Mouse (Mus musculus) embryonic facial prominence, embryonic 12.5 days (tissue): ENCODE results near the gene Eif2s2. TPM values are rescaled to one million over a fixed set of nuclear protein-coding genes. Genes with fewer than 3 reads are reported as not detected.

ENCODE experiments used
- ATAC-seq: fragments of 200-750 bp; cut with Nextera tagmentation; 2 replicates; pipeline ENCODE4 v1.8.0; 2017; ENCODE audit not compliant: insufficient number of reproducible peaks, insufficient read depth, low FRiP score, low TSS enrichment
- H3K27ac ChIP-seq: fragments of 300-500 bp; sonication (generic); 2 replicates; pipeline ENCODE4 v1.5.1; 2016; ENCODE audit warnings: mild to moderate bottlenecking
- H3K27me3 ChIP-seq: fragments of 300-500 bp; sonication (generic); 2 replicates; pipeline ENCODE4 v1.6.1; 2016; ENCODE audit warnings: mild to moderate bottlenecking, moderate library complexity
- H3K36me3 ChIP-seq: fragments of 300-500 bp; sonication (generic); 2 replicates; pipeline ENCODE4 v1.6.1; 2016; ENCODE audit warnings: mild to moderate bottlenecking
- H3K4me1 ChIP-seq: fragments of 300-500 bp; sonication (generic); 2 replicates; pipeline ENCODE4 v1.6.1; 2016
- H3K4me2 ChIP-seq: fragments of 300-500 bp; sonication (generic); replicated peaks from 2 replicates; pipeline ENCODE4 v1.6.1; 2016; ENCODE audit warnings: mild to moderate bottlenecking, moderate library complexity
- H3K4me3 ChIP-seq: fragments of 300-500 bp; sonication (generic); 2 replicates; pipeline ENCODE4 v1.5.1; 2016; ENCODE audit warnings: mild to moderate bottlenecking
- H3K9ac ChIP-seq: fragments of 300-500 bp; sonication (generic); 2 replicates; pipeline ENCODE4 v1.6.1; 2016; ENCODE audit warnings: mild to moderate bottlenecking, moderate library complexity
- H3K9me3 ChIP-seq: fragments of 300-500 bp; sonication (generic); 2 replicates; pipeline ENCODE4 v1.6.1; 2016; ENCODE audit warnings: mild to moderate bottlenecking, moderate library complexity
- WGBS: fragments of 180-500 bp; shearing (Covaris S2); methylation state at CpG from one replicate; pipeline ENCODE4 v1.1.7; 2016; 5-methylcytosine and 5-hydroxymethylcytosine counted together
- polyA plus RNA-seq: library from polyadenylated mRNA; unstranded; fragments of >200 nt; fragmentation: Nextera tagmentation; extraction: Ambion mirVana; gene quantifications from 2 replicates; pipeline ENCODE4 v1.2.1, GENCODE M21; 2016

Gene Eif2s2
- polyA plus RNA-seq, 1 experiment from 2014 or later, result 117 TPM

- Histone ChIP-seq H3K9me3 (no peaks in the 10 kb centered on the region), H3K4me3 (no peak overlapping the region), H3K27me3 (no peaks in the 10 kb centered on the region), H3K27ac (no peak overlapping the region), H3K9ac (no peak overlapping the region), H3K4me2 (no peak overlapping the region), H3K36me3 (peaks cover 59% of the 10 kb centered on the region), H3K4me1 (no peaks in the 10 kb centered on the region)
- WGBS, result 97% methylated on average over 2 of the region's 2 CpGs
- ATAC-seq, result no peak
These were observed 16.1 kb downstream of the Eif2s2 start for GRCm38 (mm10) chr2:154876621-154877020.

DNA sequence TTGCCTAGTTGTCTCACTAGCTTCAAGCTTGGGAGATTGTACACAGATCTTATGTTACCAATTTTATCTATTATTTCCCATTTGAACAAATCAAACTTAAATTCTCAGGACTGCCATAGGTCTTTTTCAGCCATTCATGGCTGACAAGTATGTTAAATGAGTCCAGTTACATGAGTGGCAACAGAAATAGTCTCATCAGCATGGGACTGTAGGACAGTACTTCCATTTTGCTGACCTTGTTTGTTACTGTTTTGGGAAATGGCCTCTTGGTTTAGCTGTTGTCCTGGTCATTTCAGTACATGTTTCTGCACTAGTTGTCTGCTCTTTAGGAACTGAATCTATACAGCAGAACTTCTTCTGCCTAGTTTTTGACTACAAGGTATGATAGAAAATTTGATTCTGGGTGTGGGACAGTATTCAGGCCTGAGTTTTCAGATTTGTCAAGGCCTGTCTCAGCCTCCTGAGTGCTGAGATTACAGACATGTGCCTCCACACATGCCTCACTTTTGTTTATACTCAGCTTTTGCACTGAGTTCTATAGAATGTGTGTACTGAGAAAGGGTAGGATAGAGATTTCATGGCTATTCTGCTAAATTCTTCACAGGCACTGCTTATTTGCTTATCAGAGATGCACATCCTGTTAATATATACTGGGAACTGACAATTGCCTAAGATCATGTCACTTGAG lies 22.6 kb downstream of the Eif2s2 start:
- peaks cover 76% of the 10 kb centered on the region for H3K36me3 ChIP-seq
- H3K27ac ChIP-seq, result no peak overlapping the region
- H3K4me3 ChIP-seq, result no peak overlapping the region
- no peaks in the 10 kb centered on the region for H3K4me1 ChIP-seq
- H3K9me3 ChIP-seq, result no peaks in the 10 kb centered on the region
- no peak overlapping the region for H3K9ac ChIP-seq
- H3K4me2 ChIP-seq, result no peak overlapping the region
- H3K27me3 ChIP-seq, result no peaks in the 10 kb centered on the region
- ATAC-seq, result no peak

GRCm38 (mm10) chr2:154868106-154868505 lies 24.6 kb downstream of the Eif2s2 start:
- no peak for ATAC-seq
- H3K36me3 ChIP-seq, result peaks cover 76% of the 10 kb centered on the region
- no peaks in the 10 kb centered on the region for H3K9me3 ChIP-seq
- no peaks in the 10 kb centered on the region for H3K4me1 ChIP-seq
- H3K27ac ChIP-seq, result no peak overlapping the region
- no peak overlapping the region for H3K4me3 ChIP-seq
- H3K9ac ChIP-seq, result no peak overlapping the region
- 97% methylated on average over 1 of the region's 1 CpGs for WGBS
- H3K4me2 ChIP-seq, result no peak overlapping the region
- H3K27me3 ChIP-seq, result no peaks in the 10 kb centered on the region

DNA sequence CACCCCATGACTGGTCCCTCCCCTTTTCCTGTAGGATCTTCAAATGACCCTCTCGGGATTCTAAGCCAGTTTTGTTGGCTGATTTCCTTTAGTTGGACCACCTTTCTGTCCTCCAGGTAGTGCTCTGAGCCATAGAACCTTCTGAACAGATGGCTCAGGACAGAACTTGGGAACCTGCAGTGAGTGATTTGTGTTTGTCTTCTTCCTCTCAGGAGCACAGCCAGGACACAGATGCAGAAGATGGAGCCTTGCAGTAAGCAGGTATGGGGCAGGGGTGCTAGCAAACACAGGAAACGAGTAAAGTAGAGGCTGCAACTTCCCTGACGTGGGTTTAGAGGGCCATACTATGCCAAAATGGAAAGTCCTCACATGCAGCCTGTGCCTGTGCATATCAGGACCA lies 27.0 kb downstream of the Eif2s2 start:
- no peak for ATAC-seq
- H3K27ac ChIP-seq, result no peak overlapping the region
- no peaks in the 10 kb centered on the region for H3K9me3 ChIP-seq
- WGBS, result 78% methylated on average over 3 of the region's 3 CpGs
- H3K9ac ChIP-seq, result no peak overlapping the region
- no peaks in the 10 kb centered on the region for H3K4me1 ChIP-seq
- H3K4me2 ChIP-seq, result no peak overlapping the region
- peaks cover 80% of the 10 kb centered on the region for H3K36me3 ChIP-seq
- no peak overlapping the region for H3K4me3 ChIP-seq
- H3K27me3 ChIP-seq, result no peaks in the 10 kb centered on the region

GRCm38 (mm10) chr2:154863672-154864071 lies 29.1 kb downstream of the Eif2s2 start:
- Histone ChIP-seq H3K9me3 (no peaks in the 10 kb centered on the region), H3K27ac (no peak overlapping the region), H3K36me3 (peaks cover 79% of the 10 kb centered on the region), H3K4me1 (no peaks in the 10 kb centered on the region), H3K9ac (no peak overlapping the region), H3K4me3 (no peak overlapping the region), H3K27me3 (no peaks in the 10 kb centered on the region), H3K4me2 (no peak overlapping the region)
- no peak for ATAC-seq
- 93% methylated on average over 13 of the region's 13 CpGs for WGBS

GRCm38 (mm10) chr2:154855383-154855782 lies 37.4 kb downstream of the Eif2s2 start:
- H3K36me3 ChIP-seq, result peaks cover 30% of the 10 kb centered on the region
- H3K27me3 ChIP-seq, result no peaks in the 10 kb centered on the region
- no peak overlapping the region for H3K27ac ChIP-seq
- H3K4me3 ChIP-seq, result no peak overlapping the region
- no peaks in the 10 kb centered on the region for H3K4me1 ChIP-seq
- H3K9ac ChIP-seq, result no peak overlapping the region
- no peak overlapping the region for H3K4me2 ChIP-seq
- WGBS, result 82% methylated on average over 1 of the region's 1 CpGs
- no peaks in the 10 kb centered on the region for H3K9me3 ChIP-seq
- ATAC-seq, result no peak

GRCm38 (mm10) chr2:154848086-154848485 lies 44.6 kb downstream of the Eif2s2 start:
- Histone ChIP-seq H3K36me3 (peaks cover 13% of the 10 kb centered on the region), H3K9me3 (no peaks in the 10 kb centered on the region), H3K27ac (no peak overlapping the region), H3K27me3 (no peaks in the 10 kb centered on the region), H3K4me2 (no peak overlapping the region), H3K4me3 (no peak overlapping the region), H3K4me1 (no peaks in the 10 kb centered on the region), H3K9ac (no peak overlapping the region)
- no peak for ATAC-seq

- ATAC-seq, result no peak
- H3K9me3 ChIP-seq, result peaks cover 5% of the 10 kb centered on the region; the same call in 1 of the 2 replicates
- H3K9ac ChIP-seq, result no peak overlapping the region
- H3K4me2 ChIP-seq, result no peak overlapping the region
- no peaks in the 10 kb centered on the region for H3K36me3 ChIP-seq
- H3K27me3 ChIP-seq, result no peaks in the 10 kb centered on the region
- no peak overlapping the region for H3K4me3 ChIP-seq
- 0 out of 2 replicates have a peak, but pooled peaks cover 1% of the 10 kb centered on the region for H3K4me1 ChIP-seq
- 92% methylated on average over 2 of the region's 2 CpGs for WGBS
- no peak overlapping the region for H3K27ac ChIP-seq
These were observed 56.2 kb downstream of the Eif2s2 start for GRCm38 (mm10) chr2:154836537-154836936.

GRCm38 (mm10) chr2:154834149-154834865 lies 58.4 kb downstream of the Eif2s2 start:
- H3K4me3 ChIP-seq, result no peak overlapping the region
- no peaks in the 10 kb centered on the region for H3K36me3 ChIP-seq
- H3K4me2 ChIP-seq, result no peak overlapping the region
- 93% methylated on average over 6 of the region's 6 CpGs for WGBS
- no peak overlapping the region for H3K9ac ChIP-seq
- no peaks in the 10 kb centered on the region for H3K9me3 ChIP-seq
- H3K27ac ChIP-seq, result no peak overlapping the region
- H3K4me1 ChIP-seq, result 0 out of 2 replicates have a peak, but pooled peaks cover 3% of the 10 kb centered on the region
- no peaks in the 10 kb centered on the region for H3K27me3 ChIP-seq
- ATAC-seq, result no peak

- Histone ChIP-seq H3K9ac (no peak overlapping the region), H3K4me1 (0 out of 2 replicates have a peak, but pooled peaks cover 3% of the 10 kb centered on the region), H3K9me3 (no peaks in the 10 kb centered on the region), H3K27me3 (no peaks in the 10 kb centered on the region), H3K4me2 (no peak overlapping the region), H3K27ac (no peak overlapping the region), H3K36me3 (no peaks in the 10 kb centered on the region), H3K4me3 (no peak overlapping the region)
- WGBS, result 82% methylated on average over 4 of the region's 4 CpGs
- ATAC-seq, result no peak
These were observed 60.3 kb downstream of the Eif2s2 start for GRCm38 (mm10) chr2:154832471-154832870.

DNA sequence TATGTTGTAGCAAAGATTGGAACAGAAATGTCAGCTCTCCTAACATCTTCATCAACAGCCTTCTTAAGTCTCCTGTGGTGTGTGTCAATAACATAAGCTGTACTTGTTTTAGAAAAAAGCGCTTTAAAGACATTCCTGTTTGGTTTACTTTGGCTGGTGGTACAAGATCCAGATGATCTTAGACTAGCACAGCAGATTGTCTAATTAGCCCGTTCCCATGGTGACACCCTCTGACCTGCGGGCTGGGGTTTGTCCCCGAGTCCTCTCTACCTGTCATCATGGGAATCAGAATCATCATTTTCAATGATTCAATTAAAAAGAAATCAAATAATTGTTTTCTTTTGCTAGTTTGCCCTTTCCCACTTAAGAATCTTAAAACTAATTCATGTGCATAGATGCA lies 65.2 kb downstream of the Eif2s2 start:
- H3K4me1 ChIP-seq, result 0 out of 2 replicates have a peak, but pooled peaks cover 3% of the 10 kb centered on the region
- H3K9me3 ChIP-seq, result no peaks in the 10 kb centered on the region
- no peak for ATAC-seq
- 0 out of 2 replicates have a peak, but pooled peaks cover 2% of the 10 kb centered on the region for H3K36me3 ChIP-seq
- no peak overlapping the region for H3K27ac ChIP-seq
- H3K27me3 ChIP-seq, result no peaks in the 10 kb centered on the region
- no peak overlapping the region for H3K4me3 ChIP-seq
- H3K9ac ChIP-seq, result no peak overlapping the region
- WGBS, result 67% methylated on average over 4 of the region's 4 CpGs
- H3K4me2 ChIP-seq, result no peak overlapping the region

DNA sequence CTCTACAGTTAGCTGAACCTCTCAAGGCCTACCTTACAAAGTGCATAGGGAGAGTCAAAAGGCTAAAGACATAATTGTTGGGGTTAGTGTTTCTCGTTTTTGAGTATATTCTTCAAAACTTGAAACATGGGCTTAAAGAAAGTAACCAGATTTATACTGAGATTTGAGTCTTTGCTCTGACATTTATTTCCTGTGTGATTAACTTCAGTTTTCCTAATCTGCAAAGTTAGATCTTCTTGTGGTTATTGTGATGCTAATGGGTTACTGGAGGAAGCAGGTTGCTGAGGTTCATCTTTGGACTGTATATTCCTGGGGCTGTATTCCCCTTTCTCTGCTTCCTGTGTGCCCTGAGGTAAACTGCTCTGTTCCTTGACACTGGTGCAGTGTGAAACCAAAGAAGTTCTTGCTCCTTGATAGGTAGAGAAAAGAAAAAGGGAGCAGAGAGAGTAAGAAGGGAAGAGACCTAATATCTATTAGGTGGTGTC lies 66.6 kb downstream of the Eif2s2 start:
- ATAC-seq, result no peak
- 0 out of 2 replicates have a peak, but pooled peaks cover 5% of the 10 kb centered on the region for H3K4me1 ChIP-seq
- no peak overlapping the region for H3K4me3 ChIP-seq
- H3K36me3 ChIP-seq, result 0 out of 2 replicates have a peak, but pooled peaks cover 2% of the 10 kb centered on the region
- H3K27ac ChIP-seq, result no peak overlapping the region
- H3K9me3 ChIP-seq, result no peaks in the 10 kb centered on the region
- H3K27me3 ChIP-seq, result no peaks in the 10 kb centered on the region
- no peak overlapping the region for H3K9ac ChIP-seq
- 80% methylated on average over 1 of the region's 1 CpGs for WGBS
- H3K4me2 ChIP-seq, result no peak overlapping the region
